Mouse (Mus musculus) spleen, postnatal 36 days (tissue): Measurements from ENCODE around the gene Gm3336.

Experiments
- DNase-seq, 2 experiments: peaks; one replicate each; pipeline ENCODE4 v3.0.0; 2022; ENCODE audit warnings: low spot score in 2 of 2, mixed read lengths in 1 of 2

Gene Gm3336

DNA sequence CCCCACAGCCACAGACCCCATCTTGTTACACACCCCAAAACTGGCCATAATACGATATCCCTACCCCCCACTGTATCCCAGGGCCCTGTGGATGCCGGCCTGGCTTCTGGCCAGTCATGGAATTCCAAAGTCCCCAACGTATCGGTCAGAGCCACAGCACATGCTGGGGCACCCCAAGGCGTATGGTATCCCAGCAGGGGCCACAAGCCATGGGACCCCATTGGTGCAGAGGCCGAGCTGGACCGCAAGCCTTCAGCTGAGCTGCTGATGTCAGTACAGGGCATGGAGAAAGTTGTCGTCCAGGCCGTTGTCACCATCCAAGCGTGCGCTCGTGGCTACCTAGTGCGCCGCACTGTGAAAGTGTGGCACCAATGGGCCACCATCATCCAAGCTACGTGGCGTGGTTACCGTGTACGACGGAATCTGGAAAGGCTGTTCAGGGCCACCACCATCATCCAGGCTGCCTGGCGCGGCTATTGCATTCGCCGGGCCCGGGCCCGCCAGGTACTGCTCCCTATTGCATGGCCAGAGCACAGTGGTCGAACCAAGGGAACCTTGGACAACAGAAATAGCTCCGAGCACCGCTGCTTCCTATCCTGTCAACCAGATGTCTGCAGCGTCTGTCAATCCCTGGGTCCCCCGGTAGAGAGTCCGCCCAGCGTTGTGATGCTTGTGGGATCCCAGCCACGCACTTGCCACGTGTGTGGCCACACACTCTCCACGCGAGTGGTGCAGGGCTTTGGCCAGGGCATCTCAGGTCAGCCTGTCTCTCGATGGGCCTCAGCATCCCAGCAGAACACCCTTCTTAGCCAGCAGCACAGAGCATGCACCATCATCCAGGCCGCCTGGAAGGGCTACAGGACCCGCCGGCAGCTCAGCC lies 1.6 kb upstream of the Gm3336 start:
- no peak for DNase-seq

DNA sequence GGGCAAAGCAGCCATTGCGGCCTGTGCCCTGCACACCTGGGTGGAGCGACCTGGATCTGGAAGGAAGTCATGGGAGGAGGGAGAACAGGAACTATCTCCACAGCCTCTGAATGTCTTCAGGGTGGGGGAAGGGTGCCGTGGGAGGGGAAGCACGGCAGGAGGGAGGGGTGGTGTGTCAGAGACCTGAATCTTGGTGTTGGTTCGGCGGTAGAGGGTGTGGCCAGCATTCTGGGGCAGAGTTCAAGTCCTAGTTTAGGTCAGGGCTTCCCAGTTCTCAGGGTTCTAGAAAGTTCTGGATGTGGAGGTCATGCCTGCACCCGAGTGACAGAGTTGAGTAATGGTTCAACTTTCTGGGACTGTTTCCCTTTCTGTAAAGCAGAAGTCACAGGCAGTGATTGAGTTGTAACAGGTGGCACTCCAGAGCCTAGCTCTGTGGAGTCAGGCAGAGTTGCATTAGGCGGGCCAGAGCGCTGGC lies 1.5 kb downstream of the Gm3336 start:
- no peak for DNase-seq

DNA sequence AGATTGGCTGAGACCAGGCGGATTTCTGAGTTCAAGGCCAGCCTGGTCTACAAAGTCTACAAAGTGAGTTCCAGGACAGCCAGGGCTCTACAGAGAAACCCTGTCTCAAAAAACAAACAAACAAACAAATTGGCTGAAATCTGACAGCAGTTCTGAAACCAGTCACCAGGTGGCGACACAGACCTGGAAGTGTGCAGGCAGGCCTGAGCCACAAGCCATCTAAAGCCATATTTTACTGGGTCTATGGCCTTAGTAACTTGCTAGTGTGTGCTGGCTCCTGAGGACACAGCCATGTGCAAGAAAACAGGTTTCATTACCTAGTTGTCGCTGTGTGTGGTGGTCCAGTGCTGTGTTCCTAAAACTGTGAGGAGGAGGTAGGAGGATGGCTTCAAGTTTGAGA lies 2.4 kb downstream of the Gm3336 start:
- peak; percentile 65 to 68 for DNase-seq

DNA sequence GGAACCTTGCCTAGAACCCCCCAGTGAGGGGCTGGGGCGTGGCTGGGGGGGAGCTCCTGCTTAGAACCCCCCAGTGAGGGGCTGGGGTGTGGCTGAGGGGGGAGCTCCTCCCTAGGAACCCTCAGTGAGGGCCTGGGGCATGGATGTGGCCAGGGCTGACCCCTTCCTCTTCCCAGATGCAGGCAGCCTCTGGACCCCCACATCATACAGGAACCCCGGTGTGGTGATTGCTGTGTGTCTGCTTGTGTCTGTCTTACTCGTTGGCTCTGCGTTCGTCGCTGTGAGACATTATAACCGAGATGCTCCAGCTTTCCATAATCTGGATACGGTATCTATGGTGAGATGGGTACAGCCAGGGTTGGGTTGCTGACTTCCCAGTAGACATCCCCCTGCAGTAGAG lies 3.3 kb downstream of the Gm3336 start:
- no peak for DNase-seq

DNA sequence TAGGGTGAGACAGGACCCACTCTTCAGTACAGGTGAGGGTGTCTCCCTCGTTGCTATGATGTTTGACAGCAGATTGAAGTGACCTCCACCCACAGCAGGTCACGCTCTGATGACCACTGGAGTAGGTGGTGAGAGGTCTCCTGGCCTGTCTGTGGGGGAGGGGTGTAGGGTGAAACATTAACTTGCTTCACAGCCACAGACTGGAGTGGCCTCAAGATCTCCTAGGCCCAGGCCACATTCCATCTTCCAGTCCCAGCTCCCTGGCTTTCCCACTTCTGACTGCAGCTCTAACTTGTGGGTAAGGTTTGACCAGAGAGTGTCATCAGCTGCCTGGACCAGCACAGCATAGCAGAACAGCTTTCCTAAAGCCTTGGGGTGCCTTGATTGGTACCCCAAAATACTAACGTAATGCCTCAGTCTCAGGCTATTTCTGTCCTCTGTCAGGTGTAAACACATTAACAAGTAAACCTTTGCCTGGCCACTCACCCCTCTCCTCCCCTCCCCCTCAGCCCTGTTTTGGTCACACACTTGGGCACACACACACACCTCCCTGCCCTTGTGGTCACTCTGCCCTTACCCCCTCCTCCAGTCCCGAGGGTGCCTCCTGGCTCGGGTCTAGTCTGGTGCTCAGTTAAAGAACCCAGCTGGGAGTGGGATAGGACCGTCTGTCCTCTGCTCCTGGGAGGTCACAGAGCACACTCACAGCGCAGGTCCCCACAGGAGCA lies 5.3 kb downstream of the Gm3336 start, which contains the start of gene Pde4c:
Pde4c (plus strand) TSS at position 235 of the 725 bp plus-strand sequence.
- DNase-seq = no peak

DNA sequence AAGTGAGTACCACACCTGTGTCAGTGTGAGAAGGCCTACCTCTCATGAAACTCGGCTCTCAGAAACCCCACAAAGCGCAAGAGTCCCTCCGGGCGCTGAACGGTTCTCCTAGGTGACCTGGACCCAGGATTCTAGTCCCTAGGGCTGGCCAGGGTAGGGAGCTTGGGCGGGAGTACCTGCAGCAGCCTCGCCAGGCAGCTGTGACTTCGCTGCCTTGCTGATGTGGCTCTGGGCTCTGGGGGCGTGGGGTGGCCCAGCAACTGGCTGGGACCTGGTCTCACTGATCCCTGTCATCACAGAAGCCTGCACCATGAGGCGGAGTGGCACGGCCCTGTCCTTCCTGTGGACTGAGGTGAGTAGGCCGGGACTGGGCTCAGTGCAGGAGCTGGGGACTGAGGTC lies 5.9 kb downstream of the Gm3336 start:
- no peak for DNase-seq

DNA sequence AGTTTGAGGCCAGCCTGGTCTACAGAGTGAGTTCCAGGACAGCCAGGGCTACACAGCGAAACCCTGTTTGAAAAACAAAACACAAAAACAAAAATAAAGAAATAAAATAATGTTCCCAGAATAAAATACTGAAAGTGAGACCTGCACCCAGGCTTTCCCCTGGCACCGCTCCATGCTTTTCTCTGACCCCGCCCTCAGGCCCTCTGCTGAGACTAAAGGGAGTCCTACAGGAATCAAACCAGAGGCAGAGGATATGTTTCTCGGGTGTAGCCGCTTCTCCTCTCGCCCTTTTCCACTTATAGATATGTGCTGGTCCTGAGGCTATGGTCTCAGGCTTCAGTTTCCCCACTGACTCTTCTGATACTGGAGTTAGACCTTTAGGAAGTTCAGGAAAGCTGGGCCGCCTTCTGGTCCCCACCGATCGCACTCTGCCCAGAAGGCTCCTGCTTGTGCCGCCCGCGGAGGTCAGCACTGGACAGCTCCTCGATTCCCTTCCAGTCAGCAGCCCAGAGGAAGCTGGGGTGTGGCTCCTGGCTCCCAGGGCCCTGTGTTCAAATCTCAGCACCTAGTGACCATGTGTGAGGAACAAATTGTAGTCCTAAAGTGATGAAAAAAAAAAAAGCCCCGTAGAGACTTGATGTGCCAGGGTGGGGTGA lies 7.6 kb downstream of the Gm3336 start:
- no peak for DNase-seq

DNA sequence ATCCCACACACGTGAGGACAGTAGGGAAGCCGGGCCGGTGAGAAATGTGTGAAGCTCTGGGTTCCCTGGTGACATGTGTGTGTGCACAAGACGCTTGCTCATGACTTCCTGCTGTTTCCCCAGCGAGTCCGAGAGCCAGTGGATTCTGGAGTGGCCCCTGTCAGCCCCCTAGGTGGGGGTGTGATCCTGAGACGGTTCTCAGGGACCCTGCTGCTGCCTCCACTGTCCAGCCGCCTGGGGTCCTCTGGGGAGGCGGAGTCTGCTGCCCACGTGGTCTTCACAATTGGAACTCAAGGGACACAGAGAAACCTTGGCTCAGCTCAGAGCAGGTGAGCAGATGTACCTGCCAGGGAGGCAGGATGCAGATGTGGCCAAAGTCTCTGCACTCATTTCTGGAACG lies 8.4 kb downstream of the Gm3336 start:
- DNase-seq = no peak

DNA sequence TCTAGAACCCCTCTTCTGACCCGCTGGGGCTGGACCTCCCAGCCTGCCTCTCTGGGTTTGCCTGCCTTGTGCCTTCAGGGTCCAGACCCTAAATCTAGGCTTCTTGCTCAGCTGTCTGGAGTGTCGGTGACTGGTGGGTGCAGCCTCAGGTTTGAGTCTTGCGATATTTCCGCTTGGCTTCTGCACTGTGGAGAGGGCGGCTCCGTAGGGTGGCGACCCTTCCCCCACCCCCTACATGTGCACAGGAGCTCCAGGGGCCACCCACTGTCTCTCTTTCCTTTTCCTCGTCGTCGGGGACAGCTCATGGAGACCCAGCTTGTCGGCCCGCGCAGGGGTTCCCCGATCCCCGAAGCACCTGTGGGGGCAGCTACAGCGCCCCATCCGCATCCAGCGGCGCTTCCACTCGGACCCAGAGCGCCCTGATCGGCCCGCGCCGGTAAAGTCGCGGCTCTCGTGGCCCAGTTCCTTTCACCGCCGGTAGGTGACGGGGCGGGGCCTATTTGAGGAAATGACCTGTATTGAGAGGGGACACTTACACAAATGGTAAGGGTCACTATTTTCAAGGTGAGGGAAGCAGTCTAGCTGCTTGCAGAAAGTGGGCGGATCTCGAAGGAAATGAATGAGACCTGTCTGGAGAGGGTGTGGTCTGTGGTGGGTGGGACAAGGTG lies 11.6 kb downstream of the Gm3336 start:
- peak; percentile 72 to 75 for DNase-seq

DNA sequence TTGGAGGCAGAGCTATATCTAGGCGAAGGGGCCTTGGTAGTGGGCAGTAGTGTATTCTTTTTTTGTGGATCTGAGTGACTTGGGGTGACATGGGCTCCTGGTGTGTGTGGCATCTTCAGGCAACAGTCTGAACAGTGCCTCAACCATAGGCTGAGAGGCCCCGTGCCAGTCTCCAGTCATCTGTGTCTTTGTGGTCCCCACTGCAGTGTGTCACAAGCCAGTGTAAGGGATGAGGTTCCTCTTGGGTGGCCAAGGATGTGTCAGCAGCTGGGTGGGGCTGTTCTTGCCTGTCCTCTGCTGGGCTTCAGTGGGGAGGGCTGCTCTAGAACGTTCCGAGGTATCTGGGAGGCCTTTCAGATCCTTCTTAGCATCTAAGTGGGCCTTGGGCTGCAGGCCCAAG lies 12.6 kb downstream of the Gm3336 start:
- DNase-seq = peak; percentile 74 to 75

DNA sequence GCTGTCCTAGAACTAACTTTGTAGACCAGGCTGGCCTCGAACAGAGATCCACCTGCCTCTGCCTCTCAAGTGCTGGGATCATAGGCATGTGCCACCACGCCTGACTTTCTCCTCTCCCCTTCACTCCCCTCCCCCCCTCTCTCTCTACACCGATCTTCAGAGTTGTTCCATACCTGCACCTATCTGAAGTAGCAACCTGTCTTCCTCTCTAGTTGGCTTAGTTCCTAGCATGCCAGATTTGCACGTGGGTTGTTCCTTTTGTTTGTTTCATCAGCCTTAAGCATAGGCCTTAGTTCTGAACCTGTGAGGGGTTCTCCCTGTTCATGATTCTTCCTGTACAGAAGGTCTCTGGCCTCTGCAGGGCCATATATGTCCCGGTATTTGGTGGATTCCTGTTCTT lies 19.4 kb downstream of the Gm3336 start:
- DNase-seq = no peak

DNA sequence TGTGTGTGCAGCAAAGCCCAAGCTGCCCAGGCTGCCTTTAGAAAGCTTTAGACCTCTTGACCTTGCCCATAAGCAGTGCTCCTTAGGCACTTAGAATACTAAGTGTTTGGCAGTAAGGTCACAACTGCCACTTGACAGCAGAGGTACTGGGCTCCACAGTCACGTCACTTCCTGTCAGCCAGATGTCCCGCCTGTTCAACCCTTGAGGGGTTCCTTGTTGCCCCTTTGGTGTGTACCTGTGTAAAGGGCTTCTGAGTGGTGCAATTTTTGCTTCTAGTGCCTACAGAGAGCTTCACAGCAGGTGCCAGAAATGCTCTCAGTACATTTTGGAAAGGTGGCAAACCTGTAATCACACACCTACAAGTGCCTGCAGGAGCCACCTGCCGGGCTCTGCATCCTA lies 19.9 kb downstream of the Gm3336 start:
- DNase-seq = no peak

DNA sequence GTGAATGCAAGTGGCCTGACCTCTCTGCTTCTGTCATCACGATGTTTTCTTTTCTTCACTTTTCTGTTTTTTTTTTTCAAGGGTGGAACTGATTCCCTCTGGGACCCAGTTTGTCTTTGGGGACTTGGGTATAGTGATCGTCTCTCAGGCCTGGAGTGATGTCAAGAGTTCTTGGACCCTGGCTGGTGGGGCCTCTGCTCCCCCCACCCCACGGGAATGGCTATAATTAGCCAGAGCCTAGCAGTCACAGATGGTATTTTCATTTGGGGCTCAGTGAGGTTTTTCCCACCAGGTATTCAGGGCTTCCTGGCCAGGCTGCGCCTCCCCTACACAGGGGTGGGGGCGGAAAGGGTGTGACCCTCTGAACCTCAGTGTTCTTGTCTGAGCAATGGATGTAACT lies 23.3 kb downstream of the Gm3336 start:
- no peak for DNase-seq

DNA sequence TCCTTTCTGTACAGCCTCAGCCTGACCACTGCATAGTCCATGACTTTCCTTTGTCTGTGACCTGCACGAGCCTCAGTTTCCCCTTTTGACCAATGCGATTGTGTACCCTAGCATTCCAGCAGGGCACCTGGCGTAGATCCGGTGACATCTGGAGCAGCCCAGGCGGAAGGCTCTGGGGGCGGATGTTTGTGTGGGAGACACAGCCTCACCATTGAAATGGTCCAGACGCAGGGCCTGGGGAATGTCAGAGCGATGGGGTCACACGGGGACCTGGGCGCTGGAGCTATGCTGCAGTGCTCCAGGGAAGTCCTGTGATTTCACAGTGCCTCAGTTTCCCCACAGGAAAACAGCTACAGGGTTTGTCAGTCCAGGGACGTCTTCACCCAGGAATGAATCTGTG lies 23.8 kb downstream of the Gm3336 start:
- no peak for DNase-seq

DNA sequence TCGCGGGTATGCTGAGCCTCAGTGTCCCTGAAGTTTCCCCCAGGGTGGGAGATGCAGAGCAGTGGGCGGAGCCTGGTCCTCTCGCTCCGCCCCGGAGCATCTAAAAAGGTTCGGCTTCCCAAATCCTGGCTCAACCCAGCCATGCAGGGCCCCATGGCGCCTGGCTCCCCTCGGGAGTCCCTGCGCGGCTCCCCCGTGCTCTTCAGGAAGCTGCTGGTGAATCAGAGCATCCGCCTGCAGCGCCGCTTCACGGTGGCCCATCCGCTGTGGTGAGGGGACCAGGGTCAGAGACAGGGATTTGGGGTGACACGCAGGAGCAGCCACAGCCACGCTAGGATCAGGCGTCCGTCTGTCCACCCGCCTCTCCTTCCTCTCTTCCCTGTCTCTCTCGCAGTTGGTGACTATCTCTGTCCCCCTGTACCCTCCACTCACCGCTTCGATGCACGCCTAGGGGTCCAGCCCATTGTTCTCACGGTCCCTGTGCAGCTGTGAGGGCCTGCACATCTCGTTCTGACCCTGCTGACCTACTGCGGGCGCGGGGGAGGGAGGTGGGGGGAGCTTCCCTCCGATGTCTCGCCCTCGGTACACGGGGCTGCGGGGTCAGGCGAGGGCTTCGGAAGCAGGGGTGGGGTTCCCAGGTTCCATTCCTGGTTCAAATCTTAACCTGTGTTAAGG lies 24.8 kb downstream of the Gm3336 start:
- no peak for DNase-seq

DNA sequence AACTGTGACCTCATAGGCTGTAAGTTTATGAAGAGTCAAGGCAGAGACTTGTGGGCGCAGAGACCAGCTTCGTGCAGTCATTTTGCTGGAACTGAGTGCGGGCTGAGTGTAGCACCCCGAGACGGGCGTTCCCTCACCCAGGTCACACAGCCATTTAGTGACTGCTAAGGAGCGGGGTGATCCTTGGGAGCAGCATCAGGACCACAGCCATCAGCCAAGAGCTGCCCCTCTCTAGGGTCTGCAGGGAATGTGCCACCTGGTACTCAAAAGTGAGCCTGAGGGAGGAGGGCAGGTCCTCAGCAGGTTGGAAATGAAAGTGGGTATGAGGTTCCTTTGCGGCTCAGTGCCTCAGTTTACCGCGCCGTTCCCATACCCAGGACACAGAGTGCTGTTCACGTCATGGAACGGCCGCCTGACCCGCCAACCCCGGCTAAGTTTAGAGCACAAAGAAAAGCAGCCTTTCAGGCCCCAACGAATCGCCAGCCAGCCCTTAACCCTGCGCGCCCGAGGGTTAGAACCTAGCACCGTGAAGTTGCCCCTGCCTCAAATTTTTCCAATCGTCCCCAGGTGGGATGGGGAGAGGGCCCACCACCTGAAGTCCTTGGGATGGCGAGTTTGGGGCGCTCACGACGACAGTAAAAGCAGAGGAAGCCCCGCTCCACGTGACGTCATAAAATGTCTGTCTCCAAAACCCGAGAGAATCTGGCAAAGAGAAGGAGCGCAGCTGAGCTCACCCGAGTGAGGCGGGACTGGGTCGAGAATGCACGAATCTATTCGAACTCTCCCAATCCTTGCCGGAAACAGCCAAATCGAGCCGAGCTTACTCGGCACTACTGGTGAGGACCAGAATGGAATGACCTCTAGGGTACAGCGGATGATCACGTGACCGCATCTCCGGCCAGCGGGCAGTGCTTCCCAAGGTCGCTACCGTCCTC lies 25.6 kb downstream of the Gm3336 start:
- peak in 1 of 2 experiments; percentile 42 for DNase-seq

DNA sequence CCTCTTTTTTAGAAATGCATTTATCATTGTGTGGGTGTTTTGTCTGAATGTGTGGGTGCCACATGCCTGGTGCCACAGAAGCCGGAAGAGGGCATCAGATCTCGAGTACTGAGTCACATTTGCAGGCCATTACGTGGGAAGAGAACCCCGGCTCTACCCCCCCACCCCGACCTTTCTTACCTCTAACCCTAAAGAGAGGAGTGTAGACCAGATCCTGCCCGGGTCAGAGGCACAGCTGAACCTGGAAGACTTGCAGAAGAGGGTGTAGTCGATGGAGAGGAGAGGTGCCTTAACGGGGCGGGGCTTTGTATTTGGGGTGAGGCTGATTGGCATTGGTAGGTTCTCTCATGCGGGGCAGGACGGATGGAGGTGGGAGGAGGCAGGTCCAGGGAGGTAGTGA lies 26.5 kb downstream of the Gm3336 start:
- DNase-seq = no peak

DNA sequence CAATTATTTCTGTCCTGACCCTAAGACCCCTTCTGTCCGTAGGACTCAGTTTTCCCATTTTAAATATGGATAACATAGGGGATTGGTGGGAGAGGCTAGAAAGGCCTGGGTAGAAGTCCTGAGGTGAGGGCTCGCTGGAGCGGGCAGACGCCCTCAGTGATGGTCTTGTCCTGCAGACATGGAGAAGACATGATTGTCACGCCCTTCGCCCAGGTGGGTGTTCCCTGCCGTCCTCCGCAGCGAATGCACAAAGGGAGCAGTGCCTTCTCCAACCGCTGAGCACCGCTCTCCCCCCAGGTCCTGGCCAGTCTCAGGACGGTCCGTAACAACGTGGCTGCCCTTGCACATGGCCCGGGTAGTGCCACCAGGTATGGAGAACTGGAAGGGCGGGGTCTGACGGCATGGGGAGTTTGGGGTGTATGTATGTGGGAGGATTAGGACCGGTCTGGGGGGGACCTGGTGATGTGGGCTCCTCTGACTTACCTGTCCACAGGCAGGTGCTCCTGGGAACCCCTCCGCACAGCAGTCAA lies 27.4 kb downstream of the Gm3336 start:
- no peak for DNase-seq

DNA sequence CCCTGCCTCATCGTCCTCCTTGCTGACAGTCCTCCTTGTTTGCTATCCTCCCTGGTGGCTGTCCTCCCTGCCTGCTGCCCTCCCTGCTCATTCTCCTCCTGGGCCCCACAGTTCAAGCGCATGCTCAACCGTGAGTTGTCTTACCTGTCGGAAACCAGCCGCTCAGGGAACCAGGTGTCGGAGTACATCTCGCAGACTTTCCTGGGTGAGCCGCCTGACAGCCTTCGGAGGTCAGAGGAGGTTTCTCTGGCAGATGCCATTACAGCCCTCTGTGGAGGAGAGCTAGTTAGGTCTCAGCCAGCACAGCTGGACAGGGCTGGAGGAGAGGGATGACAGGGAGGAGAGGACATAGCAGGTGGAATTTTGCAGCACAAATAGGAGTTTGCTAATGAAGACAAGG lies 28.3 kb downstream of the Gm3336 start:
- DNase-seq = no peak
